Mouse (Mus musculus) cerebellum, postnatal 4 days (tissue): ENCODE data around the gene Gm21721.
"Not testable (repeated sequence)": the region's sequence is repeated elsewhere in the genome, so short reads cannot be mapped to it uniquely, and the experiment has no call there.

Experiments used
- DNase-seq, 2 experiments: peaks; one replicate each; pipeline ENCODE4 v3.0.0; 2022; ENCODE audit warnings: low spot score in 2 of 2, mixed read lengths in 1 of 2

Gm21721 gene

DNA sequence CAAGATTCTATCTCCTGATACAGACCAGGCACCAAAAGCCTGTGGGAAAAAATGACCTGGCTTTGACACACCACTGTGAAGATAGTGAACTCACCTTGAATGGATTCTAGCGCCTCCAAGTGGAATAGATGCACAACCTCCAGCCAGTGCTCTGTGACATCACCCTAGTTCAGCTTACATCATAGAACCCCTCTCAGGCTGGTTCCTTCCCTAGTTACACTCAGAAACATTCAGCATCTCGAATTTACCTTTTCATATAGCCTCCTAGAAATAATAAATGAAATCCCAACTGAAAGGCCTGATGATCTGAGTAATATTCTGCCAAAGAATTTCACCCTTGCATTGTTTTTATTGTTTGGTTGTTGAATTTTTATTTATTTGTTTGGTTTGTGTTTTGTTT, at the start of gene Gm21721:
Gm21721 (minus strand) TSS at position 101 of the 400 bp plus-strand sequence.
- not testable (repeated sequence) for DNase-seq
